Mouse (Mus musculus): ENCODE results near the gene Gm3629.
"Not testable (repeated sequence)": the region's sequence is repeated elsewhere in the genome, so short reads cannot be mapped to it uniquely, and the experiment has no call there.

Gm3629 gene

DNA sequence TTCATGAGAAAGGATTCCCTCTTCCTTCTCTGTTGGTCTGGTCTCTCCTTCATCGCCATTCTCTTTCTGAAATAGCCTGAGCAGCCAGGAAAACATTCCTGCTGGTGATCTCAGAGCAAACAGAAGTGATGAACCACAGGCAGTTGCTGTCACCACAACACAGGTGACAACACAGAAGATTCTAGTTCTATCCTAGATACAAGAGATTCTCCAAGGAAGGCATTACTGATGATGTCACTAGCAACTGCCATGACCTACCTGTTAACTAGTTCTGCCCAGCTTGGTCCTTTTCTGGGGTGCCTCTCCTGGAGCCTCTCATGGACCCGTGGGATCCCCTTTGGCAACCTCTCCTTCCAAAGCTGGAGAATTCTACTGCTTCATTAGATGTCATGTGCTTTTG, at the start of gene Gm3629:
Gm3629 (minus strand) TSS at position 101 of the 400 bp plus-strand sequence.
- not testable (repeated sequence) for DNase-seq (ENCODE audit: low spot score in 2 of 2)

DNA sequence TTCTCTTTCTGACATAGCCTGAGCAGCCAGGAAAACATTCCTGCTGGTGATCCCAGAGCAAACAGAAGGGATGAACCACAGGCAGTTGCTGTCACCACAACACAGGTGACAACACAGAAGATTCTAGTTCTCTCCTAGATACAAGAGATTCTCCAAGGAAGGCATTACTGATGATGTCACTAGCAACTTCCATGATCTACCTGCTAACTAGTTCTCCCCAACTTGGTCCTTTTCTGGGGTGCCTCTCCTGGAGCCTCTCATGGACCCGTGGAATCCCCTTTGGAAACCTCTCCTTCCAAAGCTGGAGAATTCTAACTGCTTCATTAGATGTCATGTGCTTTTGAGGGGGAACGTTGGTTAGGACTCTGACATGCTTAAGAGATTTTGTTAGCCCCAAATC, 31.9 kb upstream of the Gm3629 start, which contains the start of gene Gm3460:
Gm3460 (minus strand) TSS at position 101 of the 400 bp plus-strand sequence.
- DNase-seq (ENCODE audit: low spot score in 2 of 2) = not testable (repeated sequence)

DNA sequence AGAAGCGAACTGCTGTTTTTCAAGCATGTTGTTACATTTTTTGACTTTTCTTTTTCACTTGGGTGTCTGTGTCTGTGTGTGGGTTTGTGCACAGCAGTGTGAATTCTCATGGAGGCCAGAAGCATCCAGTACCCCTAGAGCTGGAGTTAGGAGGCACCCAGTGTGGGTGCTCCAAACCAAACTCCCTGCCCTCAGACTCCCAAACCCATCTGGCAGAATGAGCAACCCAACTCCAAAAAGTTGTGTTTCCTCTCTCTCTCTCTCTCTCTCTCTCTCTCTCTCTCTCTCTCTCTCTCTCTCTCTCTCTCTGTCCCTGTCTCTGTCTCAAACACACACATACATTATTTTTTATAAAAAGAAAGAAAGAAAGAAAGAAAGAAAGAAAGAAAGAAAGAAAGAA, 16.0 kb upstream of the Gm3629 start:
- peak in 1 of 2 experiments; percentile 10 for DNase-seq (ENCODE audit: low spot score in 2 of 2)

DNA sequence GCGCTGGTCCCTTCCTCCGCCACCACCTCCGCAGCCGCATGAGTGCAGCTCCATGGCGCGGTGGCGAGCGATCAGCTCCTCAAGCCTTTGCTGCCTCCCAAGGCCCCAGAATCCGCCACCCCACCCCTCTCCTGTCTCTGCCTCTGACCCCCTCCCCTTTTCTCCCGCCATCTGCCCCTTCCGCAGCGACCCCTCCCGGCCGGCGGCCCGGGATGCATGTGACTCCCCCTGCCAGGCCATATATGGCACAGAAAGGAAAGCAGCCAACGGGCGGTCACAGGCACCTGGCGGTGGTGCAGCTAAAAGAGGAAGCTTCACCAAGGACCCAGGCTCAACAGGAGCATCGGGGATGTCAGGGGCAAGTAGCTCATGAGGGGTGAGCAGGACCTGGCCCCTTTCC, 14.6 kb upstream of the Gm3629 start:
- DNase-seq (ENCODE audit: low spot score in 2 of 2) = not testable (repeated sequence)

DNA sequence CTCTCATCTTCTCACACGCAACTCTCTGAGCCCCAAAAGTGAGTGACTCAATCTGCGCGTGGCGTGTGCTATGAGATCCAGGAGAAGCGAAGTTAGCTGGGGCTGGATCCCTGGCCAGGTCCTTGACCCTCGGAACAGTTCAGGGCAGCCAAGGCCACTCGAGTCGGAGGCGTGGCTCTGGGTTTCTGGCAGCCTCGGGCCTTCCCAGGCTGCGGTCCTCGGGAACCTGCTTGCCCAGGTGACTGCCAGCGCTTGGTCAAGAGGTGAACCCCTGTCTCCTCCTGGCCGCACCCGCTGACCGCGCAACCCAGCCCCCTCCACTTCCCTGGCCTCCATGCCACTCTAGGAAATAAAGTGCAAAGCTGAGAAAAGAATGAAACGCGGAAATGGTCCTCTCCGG, 14.1 kb upstream of the Gm3629 start:
- DNase-seq (ENCODE audit: low spot score in 2 of 2) = not testable (repeated sequence)

DNA sequence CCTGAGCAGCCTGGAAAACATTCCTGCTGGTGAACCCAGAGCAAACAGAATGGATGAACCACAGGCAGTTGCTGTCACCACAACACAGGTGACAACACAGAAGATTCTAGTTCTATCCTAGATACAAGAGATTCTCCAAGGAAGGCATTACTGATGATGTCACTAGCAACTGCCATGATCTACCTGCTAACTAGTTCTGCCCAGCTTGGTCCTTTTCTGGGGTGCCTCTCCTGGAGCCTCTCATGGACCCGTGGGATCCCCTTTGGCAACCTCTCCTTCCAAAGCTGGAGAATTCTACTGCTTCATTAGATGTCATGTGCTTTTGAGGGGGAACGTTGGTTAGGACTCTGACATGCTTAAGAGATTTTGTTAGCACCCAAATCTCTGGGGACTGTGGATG, 53.2 kb downstream of the Gm3629 start, which contains the start of gene Gm8356:
Gm8356 (minus strand) TSS at position 101 of the 400 bp plus-strand sequence.
- not testable (repeated sequence) for DNase-seq (ENCODE audit: low spot score in 2 of 2)
